Mouse (Mus musculus): Measurements from ENCODE around the gene Irf2. TPM values are rescaled to one million over a fixed set of nuclear protein-coding genes. Genes with fewer than 3 reads are reported as not detected.

Irf2 gene
- polyA plus RNA-seq, 1 experiment = 29.9 TPM

DNA sequence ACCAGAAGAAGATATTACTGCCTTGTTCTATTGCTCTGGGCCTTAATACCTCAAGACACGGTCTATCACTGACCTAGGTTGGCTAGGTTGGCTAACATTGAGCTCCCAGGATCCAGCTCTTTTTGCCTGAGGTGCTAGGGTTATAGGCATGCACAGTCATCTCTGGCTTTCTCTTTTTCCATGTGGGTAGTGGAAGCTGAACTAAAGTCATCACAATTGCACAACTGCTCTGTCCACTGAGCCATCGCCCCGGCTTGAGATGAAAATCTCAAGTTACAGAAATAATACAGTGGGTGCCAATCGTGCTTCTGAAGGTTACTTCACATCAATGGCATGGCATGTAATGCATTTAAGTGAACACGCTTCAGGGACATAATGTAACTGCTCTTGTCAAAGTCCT, 156.5 kb downstream of the Irf2 start:
- H3K27me3 ChIP-seq (replicated peaks) = peaks cover 5% of the 10 kb centered on the region
- 0 out of 2 replicates have a peak, but pooled peaks cover 3% of the 10 kb centered on the region for H3K9me3 ChIP-seq
- peaks cover 27% of the 10 kb centered on the region for H3K4me1 ChIP-seq
- H3K4me3 ChIP-seq (replicated peaks) = no peak overlapping the region
- TF ChIP-seq GATA1 (IDR thresholded peaks at IDR 0.05; ENCODE audit: borderline replicate concordance, low read length) (no peak), FLI1 (IDR thresholded peaks at IDR 0.05; ENCODE audit: low read length) (no peak)
- no peaks in the 10 kb centered on the region for H3K36me3 ChIP-seq (replicated peaks; ENCODE audit: low read length)

DNA sequence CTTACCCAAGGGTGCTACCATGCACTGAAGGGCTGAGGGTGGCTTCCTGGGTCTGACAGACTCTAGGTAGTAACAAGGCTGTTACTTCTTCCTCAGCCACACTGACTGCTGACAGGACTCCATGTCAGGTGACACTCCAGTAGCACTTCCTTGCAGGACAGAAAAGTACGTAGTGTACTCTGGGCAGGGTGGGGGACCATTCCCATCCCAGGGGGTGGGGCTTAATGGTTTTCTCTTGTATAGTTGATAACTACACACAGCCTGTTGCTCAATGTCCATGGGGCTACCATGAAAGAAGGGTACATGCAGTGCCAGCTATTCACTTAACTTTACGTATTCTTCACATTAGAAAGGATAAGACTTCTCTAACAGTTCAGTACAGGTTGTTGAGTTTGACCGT, 157.2 kb downstream of the Irf2 start:
- H3K36me3 ChIP-seq (replicated peaks; ENCODE audit: low read length) = no peaks in the 10 kb centered on the region
- no peak overlapping the region for H3K4me3 ChIP-seq (replicated peaks)
- peaks cover 5% of the 10 kb centered on the region for H3K27me3 ChIP-seq (replicated peaks)
- H3K4me1 ChIP-seq = peaks cover 27% of the 10 kb centered on the region
- TF ChIP-seq GATA1 (IDR thresholded peaks at IDR 0.05; ENCODE audit: borderline replicate concordance, low read length) (no peak), FLI1 (IDR thresholded peaks at IDR 0.05; ENCODE audit: low read length) (no peak)
- H3K9me3 ChIP-seq = 0 out of 2 replicates have a peak, but pooled peaks cover 3% of the 10 kb centered on the region

Other genes starting within 250 kb of the Irf2 start
- 4.8 and 6.3 TPM in 2 replicates for gene Cenpu, start 187.7 kb upstream of the Irf2 start, polyA plus RNA-seq (2012; ENCODE audit: insufficient read depth, low replicate concordance)
- 0.03 TPM in 1 of 2 replicates, not detected in the other for gene Primpol, start 122.5 kb upstream of the Irf2 start, polyA plus RNA-seq (2012; ENCODE audit: insufficient read depth, low replicate concordance)
- 5.7 and 12.1 TPM in 2 replicates for gene Casp3, start 122.4 kb upstream of the Irf2 start, polyA plus RNA-seq (2012; ENCODE audit: insufficient read depth, low replicate concordance)
- 1.1 TPM in 1 of 2 replicates, not detected in the other for gene Enpp6, start 247.2 kb downstream of the Irf2 start, polyA plus RNA-seq (2012; ENCODE audit: insufficient read depth, low replicate concordance)